Mouse (Mus musculus) monocyte, adult 5-6 weeks (primary cell): ENCODE results near the gene Dhrs13. TPM values are rescaled to one million over a fixed set of nuclear protein-coding genes. Genes with fewer than 3 reads are reported as not detected.
A peak's percentile ranks its signal among the peaks of the same experiment; 100 is the strongest.
"Not testable (repeated sequence)": the region's sequence is repeated elsewhere in the genome, so short reads cannot be mapped to it uniquely, and the experiment has no call there.

ENCODE experiments used
- ATAC-seq: fragments of 153-309, 156-312 bp; replicated peaks from 2 replicates; pipeline ENCODE4 v1.8.0; 2017; ENCODE audit warnings: mild to moderate bottlenecking; ENCODE audit not compliant: low TSS enrichment, insufficient number of reproducible peaks, severe bottlenecking, poor library complexity, low FRiP score
- total RNA-seq: library from RNA; stranded (forward); fragments of 200-1000, 200-491, 200-594 nt; gene quantifications from 3 replicates; pipeline ENCODE4 v1.2.3, GENCODE M21; 2017

Gene Dhrs13
- total RNA-seq, 1 experiment from 2014 or later = 0.86 TPM

GRCm38 (mm10) chr11:78037831-78038752 lies 6.0 kb downstream of the Dhrs13 start, which contains the start of gene Flot2:
Gene Flot2 (plus strand): TSS chr11:78037931.
- ATAC-seq = peak; percentile 37; the same call in 1 of the 2 replicates

- no peak for ATAC-seq
Measured at GRCm38 (mm10) chr11:78040878-78041277, 8.8 kb downstream of the Dhrs13 start.

- not testable (repeated sequence) for ATAC-seq
Measured at GRCm38 (mm10) chr11:78042290-78042870, 10.3 kb downstream of the Dhrs13 start.

- 0 out of 2 replicates have a peak, but pooled peaks have one; percentile 17 for ATAC-seq
Measured at GRCm38 (mm10) chr11:78044758-78045251, 12.7 kb downstream of the Dhrs13 start.

GRCm38 (mm10) chr11:78048637-78049036 lies 16.6 kb downstream of the Dhrs13 start:
- ATAC-seq = not testable (repeated sequence)

GRCm38 (mm10) chr11:78053078-78053477 lies 21.0 kb downstream of the Dhrs13 start:
- ATAC-seq = no peak

- ATAC-seq = no peak
Measured at GRCm38 (mm10) chr11:78056946-78057345, 24.9 kb downstream of the Dhrs13 start.

- ATAC-seq = peak; percentile 85
Measured at GRCm38 (mm10) chr11:78059833-78060757, 28.0 kb downstream of the Dhrs13 start.

GRCm38 (mm10) chr11:78062563-78062962 lies 30.5 kb downstream of the Dhrs13 start:
- ATAC-seq = no peak

- ATAC-seq = no peak
Measured at GRCm38 (mm10) chr11:78065906-78066305, 33.8 kb downstream of the Dhrs13 start.

GRCm38 (mm10) chr11:78066641-78067040 lies 34.6 kb downstream of the Dhrs13 start:
- ATAC-seq = no peak

- ATAC-seq = no peak
Measured at GRCm38 (mm10) chr11:78067566-78067965, 35.5 kb downstream of the Dhrs13 start.

GRCm38 (mm10) chr11:78069130-78069529 lies 37.0 kb downstream of the Dhrs13 start:
- no peak for ATAC-seq

- no peak for ATAC-seq
Measured at GRCm38 (mm10) chr11:78069646-78070045, 37.6 kb downstream of the Dhrs13 start.

- no peak for ATAC-seq
Measured at GRCm38 (mm10) chr11:78071938-78072337, 39.9 kb downstream of the Dhrs13 start.

- no peak for ATAC-seq
Measured at GRCm38 (mm10) chr11:78072425-78073130, 40.5 kb downstream of the Dhrs13 start.

- ATAC-seq = no peak
Measured at GRCm38 (mm10) chr11:78073577-78074276, 41.6 kb downstream of the Dhrs13 start.

GRCm38 (mm10) chr11:78074277-78074652 lies 42.2 kb downstream of the Dhrs13 start:
- no peak for ATAC-seq
